Mouse (Mus musculus) gastrocnemius, adult 8-10 months (tissue): ENCODE measurements around the gene Rxrb. TPM values are rescaled to one million over a fixed set of nuclear protein-coding genes. Genes with fewer than 3 reads are reported as not detected.

ENCODE experiments used
- DNase-seq, 2 experiments: peaks; one replicate each; pipeline ENCODE4 v3.0.0; 2022; ENCODE audit warnings: low spot score in 2 of 2
- microRNA-seq: library from miRNA; unstranded; fragments of <30 nt; microRNA quantifications from one replicate; pipeline ENCODE4 v1.2.0, GENCODE M21; 2022
- total RNA-seq, 4 experiments: library from RNA; stranded (reverse); gene quantifications; 2 replicates each; pipeline ENCODE4 v1.2.4; 2022

Gene Rxrb
- total RNA-seq, 4 experiments from 2014 or later = 36.8 to 39.3 (median 38.8) TPM

DNA sequence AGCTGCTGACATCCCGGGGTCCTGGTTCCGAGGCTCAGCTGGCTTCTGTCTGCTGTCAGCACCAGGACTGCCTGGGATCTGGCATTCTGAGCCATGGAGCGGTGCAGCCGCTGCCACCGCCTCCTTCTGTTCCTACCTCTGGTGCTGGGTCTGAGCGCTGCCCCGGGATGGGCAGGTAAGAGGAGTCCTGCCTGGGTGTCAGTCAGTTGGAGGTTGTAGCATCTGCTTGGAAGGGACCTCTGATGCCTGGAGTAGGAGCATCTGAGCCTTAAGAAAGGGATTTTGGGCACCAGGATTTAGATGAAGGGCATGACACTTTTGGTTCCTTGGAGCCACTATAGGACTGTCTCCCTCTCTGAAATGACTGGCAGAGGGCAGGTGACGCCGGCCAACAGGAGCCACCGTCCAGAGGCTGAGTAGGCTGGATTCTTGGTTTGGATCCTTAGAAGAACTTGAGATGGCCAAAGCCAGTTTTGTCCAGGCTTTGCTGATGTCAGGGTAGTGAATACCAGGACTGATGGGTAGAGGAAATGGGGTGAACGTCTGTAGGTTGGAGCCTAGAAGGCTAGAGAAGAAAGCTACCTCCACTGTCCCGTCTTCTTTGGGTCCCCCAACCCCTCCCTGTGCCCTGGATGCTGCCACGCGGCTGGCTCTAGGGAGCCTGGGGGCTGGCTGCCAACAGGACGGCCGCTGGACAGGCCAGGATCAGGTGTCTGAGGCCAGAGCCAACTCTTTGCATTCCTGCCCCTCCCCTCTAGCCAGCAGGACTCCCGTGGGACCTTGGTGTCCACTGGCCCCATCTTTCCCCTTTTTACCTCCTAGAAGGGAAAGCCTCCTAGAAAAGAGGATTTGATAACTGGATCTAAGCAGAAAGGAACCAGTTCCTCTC lies 8.2 kb downstream of the Rxrb start:
- DNase-seq = peak; percentile 82 to 87

DNA sequence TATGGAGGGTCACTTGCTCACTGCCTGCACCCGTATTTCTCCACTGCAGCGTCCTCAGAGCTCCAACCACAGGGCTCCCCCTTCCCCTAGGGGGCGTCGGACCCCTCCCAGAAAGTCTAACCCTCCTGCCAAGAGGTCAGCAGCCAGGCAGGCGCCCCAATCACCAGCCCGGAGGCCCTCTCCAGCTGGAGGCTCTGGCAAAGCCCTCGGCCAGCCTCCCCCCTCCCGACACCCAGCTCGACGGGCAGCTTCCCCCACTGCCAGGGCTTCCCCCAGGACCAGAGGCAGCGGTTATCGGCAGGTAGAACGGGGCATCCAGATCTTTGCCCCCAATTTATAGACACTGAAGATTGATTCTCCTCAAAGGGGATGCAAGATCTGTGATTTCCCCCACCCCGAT lies 14.3 kb downstream of the Rxrb start:
- no peak for DNase-seq

DNA sequence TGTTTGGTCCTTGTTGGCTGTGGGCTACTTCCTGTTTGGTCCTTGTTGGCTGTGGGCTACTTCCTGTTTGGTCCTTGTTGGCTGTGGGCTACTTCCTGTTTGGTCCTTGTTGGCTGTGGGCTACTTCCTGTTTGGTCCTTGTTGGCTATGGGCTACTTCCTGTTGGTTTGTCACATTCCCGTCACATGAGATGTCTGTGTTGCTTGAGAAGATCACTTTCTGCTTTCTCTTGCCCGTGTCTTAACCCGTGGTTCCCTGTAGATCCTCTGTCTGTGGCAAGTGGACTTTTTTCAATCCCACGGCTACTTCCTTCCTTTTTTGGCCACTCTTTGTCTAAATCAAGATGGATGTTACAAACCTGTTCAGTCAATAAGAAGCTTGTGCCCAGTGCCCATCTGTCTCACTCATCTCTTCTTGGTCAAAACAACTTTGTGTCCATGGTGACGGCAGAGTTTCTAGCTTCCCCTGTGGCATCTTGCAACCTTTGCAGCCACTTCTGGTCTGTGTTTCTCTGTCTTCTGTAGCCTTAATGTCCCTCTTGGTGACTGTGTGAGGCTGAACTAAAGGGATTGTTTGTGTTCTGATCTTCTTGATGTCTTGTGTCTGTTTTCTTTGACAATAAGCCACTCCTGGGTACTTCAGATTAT lies 15.9 kb downstream of the Rxrb start:
- no peak for DNase-seq

DNA sequence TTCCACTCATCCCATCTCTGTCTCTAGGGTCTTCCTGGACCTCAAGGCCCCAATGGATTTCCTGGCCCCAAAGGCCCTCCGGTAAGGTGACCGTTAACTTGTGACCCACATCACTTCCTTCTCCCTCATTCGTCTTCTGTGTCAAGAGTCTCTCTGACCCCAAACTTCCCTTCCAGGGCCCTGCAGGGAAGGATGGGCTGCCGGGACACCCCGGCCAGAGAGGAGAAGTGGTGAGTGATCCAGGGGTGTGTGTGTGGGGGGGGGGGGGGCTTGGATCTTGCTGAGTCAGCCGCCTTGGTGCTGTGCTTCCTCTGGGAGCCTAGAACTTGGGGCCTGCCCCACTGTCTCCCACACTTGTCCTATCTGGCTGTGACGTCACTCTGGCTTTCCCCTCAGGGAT lies 25.6 kb downstream of the Rxrb start:
- DNase-seq = no peak

DNA sequence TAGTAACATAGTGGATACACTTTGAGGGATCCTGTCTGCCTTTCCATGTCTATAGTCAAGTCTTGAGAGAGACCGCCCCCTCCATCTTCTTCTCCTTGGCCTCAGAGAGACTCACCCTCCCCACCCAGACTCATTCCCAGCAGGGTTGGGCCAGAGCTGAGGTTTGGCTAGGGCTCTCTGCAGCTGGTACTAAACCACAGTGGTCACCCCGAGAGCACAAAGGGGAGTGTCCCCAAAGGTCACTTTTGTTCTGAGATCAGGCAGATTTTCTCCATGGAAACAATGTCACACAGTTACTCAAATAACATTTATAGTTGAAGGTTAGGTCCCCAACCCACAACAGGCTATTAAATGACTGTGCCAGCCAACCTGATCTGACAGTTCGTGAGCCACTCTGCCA lies 37.3 kb downstream of the Rxrb start:
- no peak for DNase-seq

DNA sequence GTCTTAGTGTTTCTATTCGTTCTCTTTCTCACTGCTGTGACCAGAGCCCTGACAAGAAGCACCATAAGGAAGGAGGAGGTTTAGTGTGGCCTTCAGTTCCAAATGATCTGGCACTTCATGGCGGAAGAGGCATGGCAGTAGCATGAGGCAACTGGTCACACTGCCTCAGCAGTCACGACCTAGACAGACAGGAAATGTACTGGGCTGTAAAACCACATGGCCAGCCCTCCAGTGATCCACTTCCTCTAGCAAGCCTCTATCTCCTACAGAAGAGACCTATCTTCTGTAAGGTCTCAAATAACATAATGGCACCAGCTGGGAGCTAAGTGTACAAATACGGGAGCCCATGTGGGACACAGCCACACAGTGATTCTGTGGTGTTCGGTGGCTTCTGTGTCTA lies 40.5 kb downstream of the Rxrb start:
- DNase-seq = no peak

DNA sequence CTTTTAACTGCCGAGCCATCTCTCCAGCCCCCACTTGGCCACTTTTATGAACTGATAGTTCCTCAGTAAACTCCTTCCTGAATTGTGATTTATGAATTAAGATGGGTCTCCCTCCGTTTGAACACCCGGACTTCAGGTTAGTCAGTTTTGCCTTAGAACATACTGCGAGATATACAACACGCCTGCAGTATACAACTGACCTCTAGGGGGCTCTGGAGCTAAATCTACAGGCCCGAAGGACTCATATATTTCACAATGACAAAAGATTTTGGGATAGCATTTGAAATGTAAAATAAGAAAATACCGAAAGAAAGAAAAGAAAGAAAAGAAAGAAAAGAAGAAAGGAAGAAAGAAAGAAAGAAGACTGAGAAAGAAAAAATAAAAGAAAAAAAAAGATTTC lies 43.7 kb downstream of the Rxrb start:
- DNase-seq = peak; percentile 49 to 53

DNA sequence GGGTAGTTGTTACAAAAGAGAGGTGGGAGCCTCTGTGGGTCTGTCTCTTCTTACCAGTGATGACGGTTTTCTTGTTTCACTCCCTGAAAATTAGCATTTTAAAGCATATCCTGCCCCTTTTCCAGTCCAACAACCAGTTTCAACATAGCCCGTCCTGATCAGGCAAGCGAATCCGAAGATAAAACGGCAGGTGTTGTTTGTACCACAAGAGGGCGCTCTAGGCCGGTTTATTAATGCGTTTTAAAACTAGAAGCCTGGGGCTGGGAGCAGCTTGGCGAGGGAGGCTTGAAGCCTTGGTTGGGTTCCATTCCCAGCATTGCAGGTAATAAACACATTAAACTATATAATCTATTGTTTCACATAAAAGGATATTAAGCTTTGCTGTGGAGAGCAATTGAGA lies 45.9 kb downstream of the Rxrb start:
- DNase-seq = peak in 1 of 2 experiments; percentile 34

DNA sequence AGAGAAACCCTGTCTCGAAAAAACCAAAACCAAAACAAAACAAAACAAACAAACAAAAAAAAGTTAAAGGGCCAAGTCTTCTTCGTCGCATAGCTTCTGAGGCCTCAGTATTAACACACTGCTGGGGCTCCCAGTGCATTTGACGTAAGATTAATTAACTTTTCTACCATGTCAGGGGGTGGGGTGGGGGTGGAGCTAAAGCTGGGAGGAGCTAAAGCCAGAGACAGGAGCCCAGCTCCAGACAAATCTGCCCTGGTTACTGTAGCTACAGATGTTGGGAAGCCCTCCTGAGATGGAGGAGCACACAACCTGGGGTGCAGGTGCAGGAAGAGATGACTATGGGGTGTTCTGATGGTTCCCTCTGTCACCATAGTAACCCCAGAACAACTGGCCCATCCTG lies 46.5 kb downstream of the Rxrb start:
- DNase-seq = no peak

DNA sequence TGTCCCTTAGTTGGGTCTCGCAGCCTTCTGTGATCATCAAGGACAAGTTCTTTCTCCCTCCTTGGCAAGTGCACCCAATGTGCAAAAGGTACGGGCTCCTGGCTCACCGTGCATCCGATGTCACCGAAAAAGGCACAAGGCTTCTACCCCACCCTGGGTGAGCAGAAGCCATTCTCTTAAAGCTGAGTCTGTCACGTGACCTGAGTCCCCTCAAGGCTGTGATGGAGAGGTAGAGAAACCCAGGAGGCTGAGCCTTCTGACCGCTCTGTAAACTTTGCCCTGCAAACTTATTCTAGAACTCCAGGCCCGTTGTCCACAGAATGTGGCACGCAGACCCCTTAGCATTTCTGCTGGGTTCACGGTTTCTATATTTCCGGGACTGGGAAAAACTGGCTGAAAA lies 47.4 kb downstream of the Rxrb start:
- DNase-seq = no peak

DNA sequence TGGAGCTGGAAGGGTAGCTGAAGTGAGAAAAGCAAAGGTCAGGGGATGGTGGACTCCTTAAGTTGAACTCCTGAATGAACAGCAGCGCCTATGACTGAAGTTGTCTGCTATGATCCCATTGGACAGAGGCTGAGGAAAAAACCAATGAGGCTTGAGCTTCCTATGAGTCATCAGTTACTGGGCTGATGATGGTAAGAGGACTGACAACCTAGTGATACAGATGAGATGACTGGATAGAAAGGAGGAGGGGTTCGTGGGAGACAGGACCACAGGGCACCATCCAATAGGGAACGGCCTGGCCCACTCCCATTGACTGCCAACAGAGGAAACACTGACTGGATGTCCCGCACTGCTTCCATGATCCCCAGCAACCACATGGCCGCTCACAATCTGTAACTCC lies 48.0 kb downstream of the Rxrb start:
- no peak for DNase-seq

DNA sequence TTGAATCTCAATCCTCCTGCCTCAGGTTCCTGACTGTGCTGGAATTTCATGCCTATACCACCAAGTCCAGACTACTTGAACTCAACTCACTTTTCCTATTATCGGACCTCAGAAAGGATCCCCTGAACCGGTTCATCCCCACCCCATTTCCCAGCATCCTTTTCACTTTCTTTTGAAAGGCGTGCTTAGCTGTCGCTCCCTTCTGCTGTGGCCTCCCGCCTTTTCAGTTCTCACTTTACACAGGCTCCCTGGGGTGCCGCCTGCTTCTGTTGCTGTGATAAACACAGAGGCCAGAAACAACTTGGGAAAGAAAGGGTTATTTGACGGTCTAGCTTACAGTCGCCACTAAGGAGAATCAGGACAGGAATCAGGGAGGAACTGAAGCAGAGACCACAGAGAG lies 51.5 kb downstream of the Rxrb start:
- DNase-seq = no peak

DNA sequence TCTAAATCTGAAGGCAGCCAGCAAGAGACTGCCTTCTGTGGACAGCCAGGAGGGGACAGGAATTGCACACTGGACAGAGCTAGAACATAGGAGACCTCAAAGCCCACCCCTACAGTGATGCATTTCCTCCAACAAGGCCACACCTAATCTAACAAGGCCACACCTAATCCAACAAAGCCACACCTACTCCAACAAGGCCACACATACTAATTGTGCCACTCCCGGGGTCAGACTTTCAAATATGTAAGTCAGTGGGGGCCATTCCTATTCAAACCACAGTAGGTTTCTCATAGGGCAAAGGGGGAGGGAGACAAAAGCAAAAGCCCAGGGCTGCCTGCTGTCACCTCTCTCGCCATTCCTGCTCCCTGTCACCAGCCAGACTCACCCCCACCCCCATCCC lies 55.8 kb downstream of the Rxrb start:
- no peak for DNase-seq

Small RNA genes lying within 50 kb of the gene (microRNA-seq; reads per million reads assigned to microRNA genes)
- gene Mir219a-1 (not detected), gene Mir219c (not detected)

Other genes starting within 250 kb of the Rxrb start
- gene Angptl4, start 250.0 kb upstream of the Rxrb start, total RNA-seq = 1 to 10 TPM in 3 of 4 experiments, under 1 TPM in 1; 0.41 to 5.5 (median 3.0) TPM
- gene Kank3, start 221.3 kb upstream of the Rxrb start, total RNA-seq = 10 to 100 TPM; 12.4 to 17.4 (median 14.8) TPM
- 100 to 1,000 TPM; 634 to 807 (median 649) TPM for gene Rps28, start 207.2 kb upstream of the Rxrb start, total RNA-seq
- 100 to 1,000 TPM; 371 to 396 (median 385) TPM for gene Ndufa7, start 207.2 kb upstream of the Rxrb start, total RNA-seq
- 10 to 100 TPM; 16.3 to 18.0 (median 17.0) TPM for gene Cd320, start 188.7 kb upstream of the Rxrb start, total RNA-seq
- not detected for gene Gm7029, start 158.0 kb upstream of the Rxrb start, total RNA-seq
- gene Kifc1, start 141.2 kb upstream of the Rxrb start, total RNA-seq = under 1 TPM in 3 of 4 experiments, not detected in 1; 0.19 to 0.56 (median 0.45) TPM
- gene Platr17, start 126.7 kb upstream of the Rxrb start, total RNA-seq = not detected
- gene Daxx, start 122.4 kb upstream of the Rxrb start, total RNA-seq = 10 to 100 TPM; 14.1 to 18.5 (median 16.1) TPM
- 10 to 100 TPM; 35.3 to 41.1 (median 38.3) TPM for gene Tapbp, start 115.9 kb upstream of the Rxrb start, total RNA-seq
- 10 to 100 TPM; 14.5 to 18.7 (median 17.1) TPM for gene Zbtb22, start 115.9 kb upstream of the Rxrb start, total RNA-seq
- gene Rgl2, start 102.3 kb upstream of the Rxrb start, total RNA-seq = 10 to 100 TPM; 20.3 to 26.3 (median 23.6) TPM
- gene Pfdn6, start 91.5 kb upstream of the Rxrb start, total RNA-seq = 10 to 100 TPM; 56.4 to 69.1 (median 64.0) TPM
- 10 to 100 TPM in 1 of 4 experiments, 1 to 10 TPM in 3; 7.8 to 11.5 (median 8.7) TPM for gene Wdr46, start 91.2 kb upstream of the Rxrb start, total RNA-seq
- 1 to 10 TPM; 1.4 to 1.8 (median 1.5) TPM for gene B3galt4, start 80.3 kb upstream of the Rxrb start, total RNA-seq
- gene Vps52, start 76.0 kb upstream of the Rxrb start, total RNA-seq = 10 to 100 TPM; 32.0 to 34.6 (median 32.5) TPM
- 100 to 1,000 TPM; 380 to 500 (median 432) TPM for gene Rps18, start 75.8 kb upstream of the Rxrb start, total RNA-seq
- gene H2-K1, start 31.5 kb upstream of the Rxrb start, total RNA-seq = 10 to 100 TPM; 34.2 to 57.8 (median 46.1) TPM
- gene Ring1, start 7.1 kb upstream of the Rxrb start, total RNA-seq = 10 to 100 TPM in 3 of 4 experiments, 1 to 10 TPM in 1; 9.8 to 15.6 (median 11.7) TPM
- 10 to 100 TPM; 83.6 to 90.2 (median 84.9) TPM for gene H2-Ke6, start 3.8 kb upstream of the Rxrb start, total RNA-seq
- gene Slc39a7, start 130 bp upstream of the Rxrb start, total RNA-seq = 10 to 100 TPM; 44.2 to 63.5 (median 49.3) TPM
- gene Col11a2, start 7.6 kb downstream of the Rxrb start, total RNA-seq = 1 to 10 TPM; 2.5 to 4.8 (median 3.9) TPM
- not detected for gene H2-Oa, start 60.5 kb downstream of the Rxrb start, total RNA-seq
- 1 to 10 TPM; 3.0 to 4.6 (median 4.0) TPM for gene H2-DMa, start 87.7 kb downstream of the Rxrb start, total RNA-seq
- 10 to 100 TPM; 67.9 to 73.8 (median 69.8) TPM for gene Brd2, start 90.8 kb downstream of the Rxrb start, total RNA-seq
- gene H2-DMb2, start 111.5 kb downstream of the Rxrb start, total RNA-seq = under 1 TPM in 2 of 4 experiments, not detected in 2; 0.40 to 0.61 TPM
- under 1 TPM in 2 of 4 experiments, not detected in 2; 0.19 to 0.81 TPM for gene H2-DMb1, start 121.3 kb downstream of the Rxrb start, total RNA-seq
- gene Tap1, start 155.7 kb downstream of the Rxrb start, total RNA-seq = 1 to 10 TPM in 3 of 4 experiments, under 1 TPM in 1; 0.82 to 1.3 (median 1.2) TPM
- gene Psmb9, start 156.0 kb downstream of the Rxrb start, total RNA-seq = 1 to 10 TPM; 1.4 to 2.1 (median 1.7) TPM
- gene Psmb8, start 165.9 kb downstream of the Rxrb start, total RNA-seq = 1 to 10 TPM; 2.1 to 4.3 (median 3.4) TPM
- gene Tap2, start 171.7 kb downstream of the Rxrb start, total RNA-seq = 1 to 10 TPM; 5.1 to 7.6 (median 6.7) TPM
- under 1 TPM in 1 of 4 experiments, not detected in 3; 0.10 TPM for gene H2-Ob, start 207.1 kb downstream of the Rxrb start, total RNA-seq
- 1 to 10 TPM; 2.3 to 4.7 (median 3.9) TPM for gene H2-Ab1, start 225.9 kb downstream of the Rxrb start, total RNA-seq